Mouse (Mus musculus) hindbrain, embryonic 13.5 days (tissue): ENCODE data around the gene D17H6S53E. TPM values are rescaled to one million over a fixed set of nuclear protein-coding genes. Genes with fewer than 3 reads are reported as not detected.

Experiments used
- ATAC-seq: fragments of 200-750 bp; cut with Nextera tagmentation; 2 replicates; pipeline ENCODE4 v1.8.0; 2017; ENCODE audit warnings: moderate TSS enrichment; ENCODE audit not compliant: low FRiP score
- H3K27ac ChIP-seq: fragments of 300-500 bp; sonication (generic); 2 replicates; pipeline ENCODE4 v1.5.1; 2015; ENCODE audit warnings: inconsistent platforms, mild to moderate bottlenecking, moderate library complexity
- H3K27me3 ChIP-seq: fragments of 300-500 bp; sonication (generic); 2 replicates; pipeline ENCODE4 v1.6.1; 2015; ENCODE audit warnings: mild to moderate bottlenecking, inconsistent platforms
- H3K36me3 ChIP-seq: fragments of 300-500 bp; sonication (generic); 2 replicates; pipeline ENCODE4 v1.6.1; 2015; ENCODE audit warnings: mild to moderate bottlenecking, inconsistent platforms
- H3K4me1 ChIP-seq: fragments of 300-500 bp; sonication (generic); replicated peaks from 2 replicates; pipeline ENCODE4 v1.6.1; 2015; ENCODE audit warnings: inconsistent platforms
- H3K4me2 ChIP-seq: fragments of 300-500 bp; sonication (generic); 2 replicates; pipeline ENCODE4 v1.6.1; 2015; ENCODE audit warnings: inconsistent platforms, mild to moderate bottlenecking, moderate library complexity
- H3K4me3 ChIP-seq: fragments of 300-500 bp; sonication (generic); 2 replicates; pipeline ENCODE4 v1.5.1; 2015; ENCODE audit warnings: mild to moderate bottlenecking, inconsistent platforms
- H3K9ac ChIP-seq: fragments of 300-500 bp; sonication (generic); 2 replicates; pipeline ENCODE4 v1.6.1; 2015; ENCODE audit warnings: mild to moderate bottlenecking, inconsistent platforms
- H3K9me3 ChIP-seq: fragments of 300-500 bp; sonication (generic); 2 replicates; pipeline ENCODE4 v1.6.1; 2016; ENCODE audit warnings: inconsistent platforms
- WGBS: fragments of 180-500 bp; shearing (Covaris S2); methylation state at CpG from one replicate; pipeline ENCODE4 v1.1.7; 2015; 5-methylcytosine and 5-hydroxymethylcytosine counted together
- polyA plus RNA-seq: library from polyadenylated mRNA; unstranded; fragments of >200 nt; fragmentation: Nextera tagmentation; extraction: Ambion mirVana; gene quantifications from 2 replicates; pipeline ENCODE4 v1.2.1, GENCODE M21; 2015

D17H6S53E gene
- polyA plus RNA-seq, 1 experiment from 2014 or later, result 11.2 TPM

GRCm38 (mm10) chr17:35141971-35142370 lies 15.8 kb downstream of the D17H6S53E start:
- Histone ChIP-seq H3K9ac (no peak overlapping the region), H3K9me3 (no peaks in the 10 kb centered on the region), H3K4me2 (no peak overlapping the region), H3K4me1 (peaks cover 24% of the 10 kb centered on the region), H3K27ac (no peak overlapping the region), H3K27me3 (no peaks in the 10 kb centered on the region), H3K36me3 (peaks cover 88% of the 10 kb centered on the region), H3K4me3 (no peak overlapping the region)
- WGBS, result 90% methylated on average over 6 of the region's 6 CpGs
- ATAC-seq, result no peak

- no peak overlapping the region for H3K4me2 ChIP-seq
- 86% methylated on average over 5 of the region's 5 CpGs for WGBS
- H3K27ac ChIP-seq, result no peak overlapping the region
- no peak overlapping the region for H3K4me3 ChIP-seq
- H3K36me3 ChIP-seq, result peaks cover 97% of the 10 kb centered on the region
- H3K27me3 ChIP-seq, result no peaks in the 10 kb centered on the region
- 0 out of 2 replicates have a peak overlapping the region, but pooled peaks have one; percentile 24 for H3K9ac ChIP-seq
- ATAC-seq, result no peak
- no peaks in the 10 kb centered on the region for H3K4me1 ChIP-seq
- H3K9me3 ChIP-seq, result no peaks in the 10 kb centered on the region
Measured at GRCm38 (mm10) chr17:35146139-35146538, 20.0 kb downstream of the D17H6S53E start.

DNA sequence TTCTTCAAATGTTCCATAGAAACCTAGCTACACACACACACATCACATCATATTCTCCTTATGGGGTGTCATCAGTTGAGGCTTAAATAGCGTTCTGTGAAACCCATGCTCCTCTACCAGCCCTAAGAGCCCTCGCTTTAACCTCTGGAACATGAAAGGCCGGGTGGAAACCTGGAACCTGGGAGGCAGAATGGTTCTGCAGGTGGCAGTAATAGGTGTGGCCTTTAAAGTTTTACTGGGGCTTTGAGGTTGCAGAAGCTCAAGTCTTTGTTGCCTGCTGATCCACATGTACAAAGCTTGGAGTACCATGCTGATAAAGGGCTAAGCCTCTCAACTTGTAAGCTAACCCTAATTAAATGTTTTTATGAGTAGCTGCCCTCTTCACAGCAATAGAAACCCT lies 21.2 kb downstream of the D17H6S53E start:
- Histone ChIP-seq H3K9ac (no peak overlapping the region), H3K4me2 (no peak overlapping the region), H3K27me3 (no peaks in the 10 kb centered on the region), H3K27ac (0 out of 2 replicates have a peak overlapping the region, but pooled peaks have one; percentile 72), H3K4me3 (no peak overlapping the region), H3K4me1 (no peaks in the 10 kb centered on the region), H3K36me3 (peaks cover 97% of the 10 kb centered on the region), H3K9me3 (no peaks in the 10 kb centered on the region)
- ATAC-seq, result no peak
- WGBS, result 63% methylated on average over 3 of the region's 3 CpGs

DNA sequence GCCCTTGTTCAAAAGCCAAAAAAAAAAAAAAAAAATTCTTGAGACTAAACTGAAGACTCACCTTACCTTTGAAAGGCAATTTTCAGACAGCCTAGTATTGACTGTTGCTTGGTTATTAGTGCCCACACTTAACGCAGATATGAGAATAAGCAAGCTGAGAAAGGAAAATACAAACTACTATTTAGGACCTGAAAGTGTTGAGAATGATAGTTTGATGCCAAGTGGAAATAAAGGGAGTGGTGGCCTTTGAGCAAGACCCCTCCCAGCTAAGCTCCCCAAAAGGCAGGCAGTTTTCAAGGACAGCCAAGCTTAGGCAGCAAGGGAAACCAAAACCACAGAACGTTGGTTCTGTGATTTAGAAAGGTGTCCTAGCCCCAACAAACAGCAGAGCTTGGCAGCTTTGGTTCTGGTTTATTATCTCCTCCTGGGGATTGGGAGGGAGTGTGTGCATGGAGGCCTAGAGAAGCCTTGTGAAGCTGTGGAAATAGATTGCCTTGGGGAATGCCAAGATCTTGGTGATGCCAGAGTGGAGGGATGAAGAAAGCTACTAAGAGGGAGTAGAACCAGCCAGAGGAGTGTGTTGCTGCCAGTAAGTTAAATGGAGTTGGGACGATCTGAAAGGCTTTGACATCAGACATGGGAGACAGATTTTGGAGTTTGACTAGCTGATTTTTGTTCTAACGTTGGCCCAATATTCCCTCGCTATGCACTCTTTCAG lies 21.9 kb downstream of the D17H6S53E start:
- Histone ChIP-seq H3K9ac (no peak overlapping the region), H3K4me2 (no peak overlapping the region), H3K4me3 (no peak overlapping the region), H3K27ac (no peak overlapping the region), H3K36me3 (peaks cover 97% of the 10 kb centered on the region), H3K4me1 (no peaks in the 10 kb centered on the region), H3K9me3 (no peaks in the 10 kb centered on the region), H3K27me3 (no peaks in the 10 kb centered on the region)
- no peak for ATAC-seq
- WGBS, result 76% methylated on average over 5 of the region's 5 CpGs

DNA sequence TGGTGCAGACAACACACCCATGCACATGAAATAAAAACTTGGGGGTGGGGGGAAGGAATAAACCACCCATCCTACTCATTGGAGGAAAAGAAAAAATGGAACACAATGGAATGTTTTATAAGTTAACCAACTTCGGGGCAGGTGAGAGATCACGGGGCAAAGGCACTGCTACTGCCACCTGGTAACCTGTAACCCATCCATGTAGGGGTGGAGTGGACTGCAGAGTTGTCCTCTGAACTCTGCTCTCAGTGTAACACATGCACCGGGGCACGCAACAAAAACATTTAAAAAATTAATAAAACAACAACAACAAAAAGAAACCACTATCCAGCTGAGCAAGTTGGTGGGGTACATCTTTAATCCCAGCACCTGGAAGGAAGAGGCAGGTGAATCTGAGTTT lies 25.9 kb downstream of the D17H6S53E start:
- Histone ChIP-seq H3K9ac (no peak overlapping the region), H3K4me3 (no peak overlapping the region)
- 96% methylated on average over 4 of the region's 4 CpGs for WGBS

DNA sequence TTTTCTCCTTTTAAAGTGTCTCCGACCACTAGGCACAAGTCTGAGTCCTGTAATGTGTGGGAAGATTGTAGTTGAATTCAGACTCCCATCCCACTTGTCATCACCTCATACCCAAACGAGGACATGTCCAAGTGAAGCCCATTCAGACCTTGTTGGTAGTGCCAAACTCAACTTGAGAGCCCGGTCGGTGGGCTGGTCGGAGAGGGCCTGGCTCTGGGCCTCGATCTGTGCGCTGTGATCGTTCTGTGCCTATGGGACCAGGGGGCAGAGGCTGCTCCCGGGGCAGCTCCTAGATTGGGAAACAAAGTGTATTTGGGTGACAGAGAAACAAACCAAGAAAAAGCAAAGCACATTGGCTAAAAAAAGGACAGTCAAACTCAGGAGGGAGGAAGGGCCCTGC lies 26.9 kb downstream of the D17H6S53E start:
- Histone ChIP-seq H3K4me3 (no peak overlapping the region), H3K9ac (no peak overlapping the region), H3K4me2 (no peak overlapping the region), H3K36me3 (peaks cover 98% of the 10 kb centered on the region), H3K27me3 (no peaks in the 10 kb centered on the region), H3K4me1 (no peaks in the 10 kb centered on the region), H3K27ac (no peak overlapping the region), H3K9me3 (no peaks in the 10 kb centered on the region)
- WGBS, result 95% methylated on average over 9 of the region's 9 CpGs
- no peak for ATAC-seq

More for the DNA sequence above, 25.9 kb downstream of the D17H6S53E start:
- Histone ChIP-seq H3K27ac (no peak overlapping the region), H3K27me3 (no peaks in the 10 kb centered on the region), H3K9me3 (no peaks in the 10 kb centered on the region), H3K36me3 (peaks cover 97% of the 10 kb centered on the region), H3K4me1 (no peaks in the 10 kb centered on the region), H3K4me2 (no peak overlapping the region)
- no peak for ATAC-seq

- H3K4me2 ChIP-seq, result no peak overlapping the region
- peaks cover 98% of the 10 kb centered on the region for H3K36me3 ChIP-seq
- H3K4me1 ChIP-seq, result no peaks in the 10 kb centered on the region
- H3K9ac ChIP-seq, result no peak overlapping the region; the same call in 1 of the 2 replicates
- no peaks in the 10 kb centered on the region for H3K27me3 ChIP-seq
- no peak for ATAC-seq
- no peak overlapping the region for H3K4me3 ChIP-seq
- H3K9me3 ChIP-seq, result no peaks in the 10 kb centered on the region
- no peak overlapping the region for H3K27ac ChIP-seq
- 94% methylated on average over 4 of the region's 4 CpGs for WGBS
Measured at GRCm38 (mm10) chr17:35153931-35154330, 27.8 kb downstream of the D17H6S53E start.

DNA sequence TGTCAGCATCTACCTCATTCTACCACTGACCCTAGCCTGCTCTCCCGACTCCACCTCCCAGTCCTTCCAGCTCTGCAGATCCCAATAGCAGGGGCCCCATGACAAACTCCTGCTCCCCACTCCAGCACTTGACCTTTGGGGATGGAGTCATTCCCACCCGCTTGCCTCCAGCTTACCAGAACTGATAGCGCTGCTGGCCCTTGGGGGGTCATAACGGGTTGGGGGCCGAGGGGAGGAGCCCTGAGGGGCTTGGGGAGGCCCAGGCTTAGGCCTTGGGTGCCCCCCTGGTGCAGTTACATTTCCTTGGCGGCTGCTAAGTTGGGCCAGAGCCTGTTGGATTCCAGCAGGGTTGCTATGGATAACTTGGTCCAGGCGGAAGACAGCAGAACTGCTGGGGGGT lies 28.4 kb downstream of the D17H6S53E start:
- no peak overlapping the region for H3K27ac ChIP-seq

GRCm38 (mm10) chr17:35155451-35155850 lies 29.3 kb downstream of the D17H6S53E start:
- Histone ChIP-seq H3K36me3 (peaks cover 98% of the 10 kb centered on the region), H3K9ac (no peak overlapping the region), H3K27me3 (no peaks in the 10 kb centered on the region), H3K4me1 (no peaks in the 10 kb centered on the region), H3K4me2 (no peak overlapping the region), H3K4me3 (no peak overlapping the region), H3K27ac (no peak overlapping the region), H3K9me3 (no peaks in the 10 kb centered on the region)
- ATAC-seq, result no peak
- WGBS, result 96% methylated on average over 12 of the region's 12 CpGs

More for the DNA sequence above, 28.4 kb downstream of the D17H6S53E start:
- Histone ChIP-seq H3K27me3 (no peaks in the 10 kb centered on the region), H3K4me1 (no peaks in the 10 kb centered on the region), H3K9ac (no peak overlapping the region), H3K4me2 (no peak overlapping the region), H3K4me3 (no peak overlapping the region), H3K9me3 (no peaks in the 10 kb centered on the region), H3K36me3 (peaks cover 98% of the 10 kb centered on the region)
- ATAC-seq, result no peak
- WGBS, result 76% methylated on average over 7 of the region's 7 CpGs

DNA sequence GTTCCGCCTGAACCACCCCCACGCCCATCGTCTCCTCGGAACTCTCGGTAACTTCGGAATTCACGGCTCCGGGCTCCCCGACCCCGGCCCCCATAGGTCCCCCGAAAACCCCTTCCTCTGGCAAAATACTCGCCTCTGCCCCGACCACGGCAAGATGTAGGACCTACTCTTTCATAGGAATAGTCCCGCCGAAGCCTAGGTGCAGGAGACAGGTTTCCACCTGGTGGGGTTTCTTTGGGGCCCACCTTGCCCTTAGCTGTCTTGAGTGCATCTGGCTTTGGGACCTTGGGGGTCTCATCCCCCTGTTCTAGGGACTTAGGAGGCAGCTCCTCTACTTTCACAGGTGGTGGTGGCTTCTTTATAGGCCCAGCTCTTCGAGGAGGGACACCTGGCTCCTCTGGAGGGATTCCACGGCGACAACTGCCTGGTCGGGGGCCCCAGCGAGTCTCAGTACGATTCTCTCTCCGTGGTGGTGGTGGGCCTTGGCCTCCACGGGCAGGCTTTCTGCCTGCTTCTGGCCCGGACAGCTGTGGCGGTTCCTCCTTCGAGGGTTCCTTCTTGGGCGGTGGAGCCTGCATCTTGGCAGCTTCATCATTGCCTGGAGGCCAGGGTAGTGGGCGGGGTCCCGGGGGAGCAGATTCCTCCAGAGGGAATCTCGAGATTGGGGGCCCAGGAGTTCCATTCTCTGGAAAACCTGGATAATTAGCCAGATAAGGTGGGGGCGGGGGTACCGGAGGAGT lies 30.5 kb downstream of the D17H6S53E start:
- no peak overlapping the region for H3K27ac ChIP-seq
- peaks cover 100% of the 10 kb centered on the region for H3K36me3 ChIP-seq
- no peak overlapping the region for H3K9ac ChIP-seq
- peaks cover 8% of the 10 kb centered on the region for H3K4me1 ChIP-seq
- no peak overlapping the region for H3K4me2 ChIP-seq
- H3K27me3 ChIP-seq, result no peaks in the 10 kb centered on the region
- no peak for ATAC-seq
- 92% methylated on average over 33 of the region's 33 CpGs for WGBS
- H3K9me3 ChIP-seq, result no peaks in the 10 kb centered on the region
- H3K4me3 ChIP-seq, result no peak overlapping the region

DNA sequence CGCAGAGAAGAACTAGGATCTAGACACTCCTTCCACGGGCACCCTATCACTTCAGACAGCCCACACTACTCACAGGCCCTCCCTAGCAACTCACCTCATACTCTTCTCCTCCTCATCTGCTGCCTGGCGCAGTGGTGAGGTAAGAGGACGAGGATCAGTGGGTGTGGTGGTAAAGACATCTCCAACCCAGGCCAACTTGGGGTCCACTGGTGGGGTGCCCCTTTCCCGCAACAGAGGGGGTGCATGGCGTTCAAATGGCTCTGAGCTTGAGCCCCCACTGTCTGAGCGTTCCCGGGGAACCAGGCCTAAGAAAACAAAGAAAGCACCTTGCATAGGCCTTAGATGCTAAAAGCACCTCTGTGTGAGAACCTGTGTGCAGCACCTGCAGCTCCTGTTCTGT lies 31.1 kb downstream of the D17H6S53E start:
- Histone ChIP-seq H3K4me1 (peaks cover 15% of the 10 kb centered on the region), H3K36me3 (peaks cover 99% of the 10 kb centered on the region), H3K4me3 (no peak overlapping the region), H3K9ac (no peak overlapping the region), H3K9me3 (no peaks in the 10 kb centered on the region), H3K4me2 (no peak overlapping the region), H3K27me3 (no peaks in the 10 kb centered on the region), H3K27ac (no peak overlapping the region)
- no peak for ATAC-seq
- WGBS, result 95% methylated on average over 8 of the region's 8 CpGs

DNA sequence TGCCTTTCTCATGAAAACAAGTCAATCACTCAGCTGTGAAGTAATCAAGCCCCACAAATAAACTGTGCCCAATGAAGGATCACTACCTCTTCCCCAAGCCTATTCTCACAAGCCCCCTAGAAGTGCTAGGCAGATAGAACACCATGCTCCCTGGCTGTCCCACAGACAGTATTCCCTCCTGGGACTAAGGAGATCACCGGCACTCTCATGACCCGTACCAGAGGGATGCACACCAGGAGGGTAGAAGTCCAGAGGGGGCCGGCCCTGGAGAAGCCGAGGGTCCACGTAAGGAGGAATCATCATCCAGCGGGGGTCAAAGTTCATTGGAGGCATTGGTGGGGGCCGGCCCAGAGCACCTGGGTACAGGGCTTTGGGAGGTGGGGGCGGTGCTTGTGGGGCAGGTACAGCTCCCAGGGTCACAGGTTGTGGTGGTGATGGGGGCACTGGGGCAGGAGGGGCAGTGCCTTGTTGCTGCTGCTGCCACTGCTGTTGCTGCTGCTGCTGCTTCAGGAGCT lies 31.5 kb downstream of the D17H6S53E start:
- Histone ChIP-seq H3K4me2 (no peak overlapping the region), H3K27ac (no peak overlapping the region), H3K27me3 (no peaks in the 10 kb centered on the region), H3K9me3 (no peaks in the 10 kb centered on the region), H3K4me1 (peaks cover 19% of the 10 kb centered on the region), H3K36me3 (peaks cover 95% of the 10 kb centered on the region), H3K4me3 (no peak overlapping the region), H3K9ac (no peak overlapping the region)
- ATAC-seq, result no peak
- WGBS, result 92% methylated on average over 8 of the region's 8 CpGs
